Mouse (Mus musculus) kidney, postnatal 10 days (tissue): ENCODE results near the gene Bicdl1.

ENCODE experiments used
- DNase-seq: peaks from one replicate; pipeline ENCODE4 v3.0.0; 2021; ENCODE audit warnings: mixed read lengths

Gene Bicdl1

GRCm38 (mm10) chr5:115724422-115724821, 7.0 kb downstream of the Bicdl1 start:
- no peak for DNase-seq

GRCm38 (mm10) chr5:115722188-115722959, 9.0 kb downstream of the Bicdl1 start:
- peak; percentile 34 for DNase-seq

GRCm38 (mm10) chr5:115720761-115721160, 10.7 kb downstream of the Bicdl1 start:
- no peak for DNase-seq

- DNase-seq, result no peak
Observed at GRCm38 (mm10) chr5:115717693-115718092, 13.7 kb downstream of the Bicdl1 start.

DNA sequence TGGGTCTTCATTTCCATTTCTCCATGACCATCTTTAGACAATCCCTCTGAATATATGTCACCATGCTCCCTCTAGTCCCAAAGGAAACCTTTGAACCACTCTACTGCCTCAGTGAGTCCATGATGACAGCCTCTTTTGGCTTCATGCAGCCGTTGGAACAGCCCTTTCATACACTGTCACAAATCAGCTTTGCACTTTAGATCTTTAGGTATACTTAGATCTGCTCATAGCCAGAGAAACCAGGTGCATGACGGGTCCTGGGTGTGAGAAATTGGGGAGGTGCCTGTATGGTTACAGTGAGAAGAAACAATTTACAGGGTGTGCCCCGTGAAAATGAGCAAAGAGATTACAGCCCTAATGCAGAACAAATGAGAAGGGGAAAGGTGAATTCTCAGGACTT, 14.3 kb downstream of the Bicdl1 start:
- no peak for DNase-seq

- no peak for DNase-seq
Observed at GRCm38 (mm10) chr5:115716426-115716825, 15.0 kb downstream of the Bicdl1 start.

- no peak for DNase-seq
Observed at GRCm38 (mm10) chr5:115714761-115715160, 16.7 kb downstream of the Bicdl1 start.

- no peak for DNase-seq
Observed at GRCm38 (mm10) chr5:115712487-115712886, 18.9 kb downstream of the Bicdl1 start.

GRCm38 (mm10) chr5:115711636-115712419, 19.6 kb downstream of the Bicdl1 start:
- DNase-seq, result no peak

- DNase-seq, result no peak
Observed at GRCm38 (mm10) chr5:115710171-115710570, 21.2 kb downstream of the Bicdl1 start.

DNA sequence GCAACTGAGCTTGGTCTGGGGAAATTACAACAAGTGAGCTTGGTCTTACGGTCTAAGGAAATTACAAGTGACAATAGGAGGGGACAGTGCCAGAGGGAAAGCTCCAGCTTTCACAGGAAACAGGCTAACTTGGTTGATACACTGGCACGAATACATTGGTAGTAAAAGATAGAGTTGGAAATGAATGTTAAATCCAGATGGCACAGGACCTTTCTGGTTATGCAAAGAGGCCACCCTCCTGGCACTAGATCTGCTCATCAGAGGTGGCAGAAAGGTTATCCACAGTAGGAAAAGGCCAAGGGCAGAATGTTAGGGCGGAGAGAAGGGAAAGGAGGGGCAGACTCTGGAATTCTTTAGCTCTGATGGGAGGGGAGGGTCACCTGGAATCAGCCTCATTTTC, 22.5 kb downstream of the Bicdl1 start:
- DNase-seq, result no peak

DNA sequence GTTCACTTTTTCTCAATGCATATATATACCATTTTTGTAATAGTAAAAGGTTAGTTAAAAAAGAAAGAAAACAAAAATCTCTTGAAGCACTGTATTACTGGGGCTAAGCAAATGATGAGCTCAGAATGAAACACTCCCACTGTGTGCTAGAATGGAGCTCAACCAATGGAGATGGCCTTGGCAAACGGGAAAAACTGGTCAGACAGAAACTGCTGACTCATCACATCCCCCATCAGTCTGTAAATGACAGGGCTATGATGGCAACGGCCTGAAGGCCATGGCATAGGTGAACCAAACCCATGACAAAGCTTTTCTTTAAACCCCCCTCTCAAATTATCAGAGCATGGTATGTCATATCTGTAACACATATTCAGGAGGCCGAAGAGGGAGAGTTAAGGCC, 29.4 kb downstream of the Bicdl1 start:
- DNase-seq, result no peak

- DNase-seq, result no peak
Observed at GRCm38 (mm10) chr5:115701215-115701614, 30.2 kb downstream of the Bicdl1 start.

- no peak for DNase-seq
Observed at GRCm38 (mm10) chr5:115696811-115697210, 34.6 kb downstream of the Bicdl1 start.

DNA sequence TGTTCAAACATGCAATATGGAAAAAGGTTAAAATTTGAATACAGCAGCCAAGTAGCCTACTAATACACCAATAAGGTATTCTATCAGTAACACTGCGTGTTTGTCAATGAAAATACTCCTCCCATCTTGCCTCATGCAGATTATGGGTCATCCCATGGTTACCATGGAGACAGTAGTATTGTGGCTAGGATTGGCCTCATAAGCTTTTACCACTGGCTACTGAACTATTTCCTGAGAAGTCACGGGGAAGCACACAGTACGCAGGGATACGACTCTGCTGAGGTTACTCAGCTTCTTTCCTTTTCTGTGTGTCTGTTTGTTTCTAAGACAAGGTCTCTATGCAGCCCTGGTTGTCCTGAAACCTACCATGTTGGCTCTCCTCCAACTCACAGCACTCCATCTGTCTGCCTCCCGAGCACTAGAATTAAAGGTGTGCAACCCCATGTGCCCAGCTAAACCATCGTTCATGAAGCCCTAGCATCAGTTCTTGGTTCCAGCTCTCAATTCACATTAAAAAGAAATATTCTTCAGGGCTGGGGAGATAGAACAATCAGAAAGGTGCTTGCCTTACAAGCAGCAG, 36.1 kb downstream of the Bicdl1 start:
- no peak for DNase-seq

- DNase-seq, result no peak
Observed at GRCm38 (mm10) chr5:115693271-115693670, 38.1 kb downstream of the Bicdl1 start.

GRCm38 (mm10) chr5:115686716-115687115, 44.7 kb downstream of the Bicdl1 start:
- DNase-seq, result no peak

- no peak for DNase-seq
Observed at GRCm38 (mm10) chr5:115685126-115685525, 46.3 kb downstream of the Bicdl1 start.

- no peak for DNase-seq
Observed at GRCm38 (mm10) chr5:115671846-115672245, 59.6 kb downstream of the Bicdl1 start.

- DNase-seq, result no peak
Observed at GRCm38 (mm10) chr5:115670406-115670805, 61.0 kb downstream of the Bicdl1 start.

GRCm38 (mm10) chr5:115669974-115670373, 61.4 kb downstream of the Bicdl1 start:
- DNase-seq, result no peak

- DNase-seq, result no peak
Observed at GRCm38 (mm10) chr5:115668986-115669385, 62.4 kb downstream of the Bicdl1 start.

DNA sequence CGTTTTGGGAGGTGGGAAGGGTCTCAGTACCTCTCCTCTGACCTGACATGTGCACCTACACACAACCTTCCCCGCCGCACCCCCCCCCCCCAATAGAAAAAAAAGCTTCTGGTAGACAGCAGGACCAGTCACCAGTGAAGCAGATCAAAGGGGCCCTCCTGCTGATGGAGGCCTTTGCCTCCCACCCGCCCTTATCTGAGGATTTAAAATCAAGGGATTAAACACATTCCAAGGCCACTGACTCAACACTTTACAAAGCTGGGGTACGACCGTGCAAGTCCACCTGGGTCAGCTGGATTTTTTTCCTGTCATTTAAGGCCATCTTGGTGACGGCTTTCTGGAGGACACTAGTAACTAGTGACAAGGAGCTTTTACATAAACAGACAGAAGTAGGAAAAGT, 63.5 kb downstream of the Bicdl1 start:
- DNase-seq, result no peak

GRCm38 (mm10) chr5:115667210-115667609, 64.2 kb downstream of the Bicdl1 start:
- no peak for DNase-seq
